In the genomic region with DNA sequence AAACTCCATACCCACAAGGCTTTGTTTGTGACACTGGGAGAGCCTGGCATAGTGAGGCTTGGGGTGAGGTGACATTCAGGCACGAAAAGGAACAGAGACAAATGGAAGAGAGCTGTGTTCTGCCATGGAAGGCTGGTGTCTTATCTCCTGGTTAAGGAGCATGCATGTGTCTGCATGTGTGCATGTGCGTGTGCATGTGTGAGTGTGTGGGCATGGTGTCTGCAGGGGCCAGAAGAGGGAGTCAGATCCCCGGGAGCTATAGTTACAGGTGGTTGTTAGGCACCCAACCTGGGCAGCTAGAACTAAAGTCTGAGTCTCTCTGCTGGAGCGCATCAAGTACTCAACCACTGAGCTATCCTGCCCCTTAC, we compare ENCODE assay signal across 16 mouse cellular contexts.
DNase-seq lines count a peak whose midpoint lies in the region; ATAC-seq and TF ChIP-seq lines count a peak whose summit lies in the region.
"Had no signal": no experiment of that assay in that cellular context is flagged by ENCODE, and none has a peak within 500 bp of the region (broad histone marks: within the 10 kb centered on the region; RNA-seq: fewer than 3 reads in every experiment).

No protein-coding gene starts in this region.

- H3K9ac ChIP-seq in heart, embryonic 12.5 days, result no peak overlapping the region
- H3K9ac ChIP-seq in lung, embryonic 16.5 days (ENCODE audit: low read length), result no peak overlapping the region
- no peak overlapping the region for H3K9ac ChIP-seq in hindbrain, postnatal 0 days (replicated peaks; ENCODE audit: low read length)
- H3K9ac ChIP-seq: liver, embryonic 12.5 days had no signal

- peak overlapping the region; percentile 31 for H3K4me2 ChIP-seq in heart, embryonic 12.5 days
- no peak overlapping the region for H3K4me2 ChIP-seq in lung, embryonic 16.5 days (ENCODE audit: low read depth, low read length)
- H3K4me2 ChIP-seq in hindbrain, postnatal 0 days (ENCODE audit: low read depth, low read length), result no peak overlapping the region
- H3K4me2 ChIP-seq: liver, embryonic 12.5 days had no signal

- peak overlapping the region; percentile 58; the same call in 1 of the 2 replicates for H3K27ac ChIP-seq in heart, embryonic 12.5 days (ENCODE audit: poor library complexity, severe bottlenecking)
- peak overlapping the region; percentile 56 for H3K27ac ChIP-seq in lung, embryonic 16.5 days (ENCODE audit: low read length)
- no peak overlapping the region for H3K27ac ChIP-seq in hindbrain, postnatal 0 days
- H3K27ac ChIP-seq in cerebellum, adult 2 months (ENCODE audit: insufficient read depth, low read length), result no peak overlapping the region
- H3K27ac ChIP-seq: liver, embryonic 12.5 days had no signal

- no peak for TF ChIP-seq POLR2A in cerebellum, adult 2 months (IDR thresholded peaks at IDR 0.05; ENCODE audit: borderline replicate concordance, insufficient read depth, low read length)

- no peaks in the 10 kb centered on the region for H3K36me3 ChIP-seq in heart, embryonic 12.5 days
- H3K36me3 ChIP-seq in lung, embryonic 16.5 days (ENCODE audit: control insufficient read depth, insufficient read depth, low read length), result no peaks in the 10 kb centered on the region
- H3K36me3 ChIP-seq in hindbrain, postnatal 0 days (ENCODE audit: insufficient read depth, low read length), result no peaks in the 10 kb centered on the region
- H3K36me3 ChIP-seq: liver, embryonic 12.5 days had no signal

- TF ChIP-seq CTCF in hindbrain, postnatal 0 days (IDR thresholded peaks at IDR 0.05; ENCODE audit: low read depth), result no peak
- no peak for TF ChIP-seq CTCF in cerebellum, adult 2 months (IDR thresholded peaks at IDR 0.05; ENCODE audit: borderline replicate concordance, insufficient read depth, low read depth, low read length)

- 36% methylated on average over 4 of the region's 4 CpGs for WGBS in heart, embryonic 12.5 days
- 52% methylated on average over 4 of the region's 4 CpGs for WGBS in lung, embryonic 16.5 days
- WGBS in hindbrain, postnatal 0 days, result 50% methylated on average over 4 of the region's 4 CpGs
- 67% methylated on average over 4 of the region's 4 CpGs for WGBS in cerebellum, adult 2 months

- ATAC-seq in heart, embryonic 12.5 days (ENCODE audit: insufficient number of reproducible peaks, low FRiP score), result no peak
- ATAC-seq in lung, embryonic 16.5 days (ENCODE audit: low read depth), result peak; percentile 13; the same call in 1 of the 2 replicates
- peak; percentile 18; the same call in 1 of the 2 replicates for ATAC-seq in hindbrain, postnatal 0 days
- ATAC-seq: liver, embryonic 12.5 days had no signal

- peaks cover 40% of the 10 kb centered on the region for H3K4me1 ChIP-seq in heart, embryonic 12.5 days (replicated peaks)
- peaks cover 27% of the 10 kb centered on the region for H3K4me1 ChIP-seq in lung, embryonic 16.5 days (replicated peaks; ENCODE audit: control insufficient read depth, insufficient read depth, low read length)
- H3K4me1 ChIP-seq in hindbrain, postnatal 0 days (ENCODE audit: insufficient read depth, low read length), result peaks cover 5% of the 10 kb centered on the region
- H3K4me1 ChIP-seq in cerebellum, adult 2 months (ENCODE audit: control insufficient read depth, insufficient read depth, low read length), result peaks cover 37% of the 10 kb centered on the region

- H3K4me3 ChIP-seq in heart, embryonic 12.5 days, result no peak overlapping the region
- H3K4me3 ChIP-seq in lung, embryonic 16.5 days (ENCODE audit: low read length), result no peak overlapping the region
- no peak overlapping the region for H3K4me3 ChIP-seq in hindbrain, postnatal 0 days (ENCODE audit: low read length)
- no peak overlapping the region for H3K4me3 ChIP-seq in cerebellum, adult 2 months (replicated peaks; ENCODE audit: insufficient read depth, low read depth, low read length)
- H3K4me3 ChIP-seq: erythroblast, embryonic 14.5 days; liver, embryonic 12.5 days had no signal

- DNase-seq in heart, adult 11 months, result no peak
- no peak for DNase-seq in lung, postnatal 4 days
- DNase-seq in hindbrain, postnatal 0 days (ENCODE audit: low spot score), result no peak
- DNase-seq in ovary, postnatal 10 days (ENCODE audit: low spot score), result no peak
- DNase-seq in cerebellum, adult 2 months, result no peak
- no peak for DNase-seq in cerebellum, adult 8-10 months
- DNase-seq: B cell, adult 2 months; cerebellum, postnatal 36 days; gastrocnemius, postnatal 25 days; heart, postnatal 14 days; kidney, adult 8-10 months; thymus, adult 18-20 months had no signal

- H3K27me3 ChIP-seq in heart, embryonic 12.5 days (replicated peaks), result no peaks in the 10 kb centered on the region
- H3K27me3 ChIP-seq in lung, embryonic 16.5 days (ENCODE audit: control insufficient read depth, insufficient read depth, low read depth, low read length), result no peaks in the 10 kb centered on the region
- H3K27me3 ChIP-seq in hindbrain, postnatal 0 days (ENCODE audit: insufficient read depth, low read length), result no peaks in the 10 kb centered on the region
- H3K27me3 ChIP-seq in cerebellum, adult 2 months (ENCODE audit: control insufficient read depth, insufficient read depth, low read length), result no peaks in the 10 kb centered on the region
- H3K27me3 ChIP-seq: liver, embryonic 12.5 days had no signal

- H3K9me3 ChIP-seq in heart, embryonic 12.5 days (replicated peaks), result no peaks in the 10 kb centered on the region
- H3K9me3 ChIP-seq in lung, embryonic 16.5 days (ENCODE audit: control insufficient read depth, low read length), result no peaks in the 10 kb centered on the region
- no peaks in the 10 kb centered on the region for H3K9me3 ChIP-seq in hindbrain, postnatal 0 days (ENCODE audit: low read length)
- H3K9me3 ChIP-seq: liver, embryonic 12.5 days had no signal

Comparison
In these comparisons a context has a peak if more than half of its experiments do, and no peak if none do; other contexts are left out.
1. H3K27ac ChIP-seq: peak in heart, embryonic 12.5 days (single experiment) and lung, embryonic 16.5 days (single experiment); none in hindbrain, postnatal 0 days (single experiment) and cerebellum, adult 2 months (single experiment).